Mouse (Mus musculus): ENCODE measurements around the gene Rad51d.

Gene Rad51d

DNA sequence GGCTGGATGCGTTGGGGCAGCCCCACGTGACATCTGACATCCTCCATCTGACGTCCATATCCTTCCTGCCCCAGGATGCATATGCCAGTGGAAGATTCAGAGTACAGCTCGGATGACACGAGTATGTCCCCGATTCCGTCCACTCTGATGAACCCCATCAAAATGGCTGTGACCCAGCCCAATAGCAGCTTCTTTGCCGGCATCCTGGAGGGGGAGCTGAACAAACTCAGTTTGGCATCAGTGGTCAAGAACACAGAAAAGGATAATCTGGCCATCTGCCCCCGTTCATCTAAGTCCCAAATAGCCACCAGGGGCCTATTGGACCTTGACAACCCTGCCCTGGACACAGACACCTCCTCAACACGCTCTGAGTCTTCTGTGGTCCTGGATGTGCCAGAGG lies 7.1 kb upstream of the Rad51d start:
- no peak for DNase-seq (ENCODE audit: extremely low read depth, low read depth, low spot score)

DNA sequence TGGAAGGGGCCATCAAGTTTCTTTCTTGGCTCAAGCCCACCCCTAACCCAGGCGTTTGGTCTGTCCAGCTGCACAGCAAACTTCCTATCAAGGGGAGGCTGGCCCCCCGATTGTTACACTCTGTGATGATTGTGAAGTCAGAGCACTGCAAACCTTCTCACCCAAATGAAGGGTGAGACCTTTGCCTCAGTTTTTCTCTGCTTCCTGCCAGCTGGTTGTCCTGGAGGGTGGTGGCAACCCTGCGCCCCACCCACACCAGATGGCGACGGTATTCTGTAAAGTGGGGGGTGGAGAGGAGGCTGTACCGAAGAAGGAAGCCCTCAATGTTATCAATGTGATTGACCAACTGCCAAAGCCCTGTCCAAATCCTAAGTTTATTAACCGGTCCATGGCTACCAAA lies 1.5 kb upstream of the Rad51d start, which contains the start of gene Fndc8:
TSS of gene Fndc8 (plus strand) at position 189 of the 400 bp plus-strand sequence.
- no peak for DNase-seq (ENCODE audit: extremely low read depth, low read depth, low spot score)

DNA sequence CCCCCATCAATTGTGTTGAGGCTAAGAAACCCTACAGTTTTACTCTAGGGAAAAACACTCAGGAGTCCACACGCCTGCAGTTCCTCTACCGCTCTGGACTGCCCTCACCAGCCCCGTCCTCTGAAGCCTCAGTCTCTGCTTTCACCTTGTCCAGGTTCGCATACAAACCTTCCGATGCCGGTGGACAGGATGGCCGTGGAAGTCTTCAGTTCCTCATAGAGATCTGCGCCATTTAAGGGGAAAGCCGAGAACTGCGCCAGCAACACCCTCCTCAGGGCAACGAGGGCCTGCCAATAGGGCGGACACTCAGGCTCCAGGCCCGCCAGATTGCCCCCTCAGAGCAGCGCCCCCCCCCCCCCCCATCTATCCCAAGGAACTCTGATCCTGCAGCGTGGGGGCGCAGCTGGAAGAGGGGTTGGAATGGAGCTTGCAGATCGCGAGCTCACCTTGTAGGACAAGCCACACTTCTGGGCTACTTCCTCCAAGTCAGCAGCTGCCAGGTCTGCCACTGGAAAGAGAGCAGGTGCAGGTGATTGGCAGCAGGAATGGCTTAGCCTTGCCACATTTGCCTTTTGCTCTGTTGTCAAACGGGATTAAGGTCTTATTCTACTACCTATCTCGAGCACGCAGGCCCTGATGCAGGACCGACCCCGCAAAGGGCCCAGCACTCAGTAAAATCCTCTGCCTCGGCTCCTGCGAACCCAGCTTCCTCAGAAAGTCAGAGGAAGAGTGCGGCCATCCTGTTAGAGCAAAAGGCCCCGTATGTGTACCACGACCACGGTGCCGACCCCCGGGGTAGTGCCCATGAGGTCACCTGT lies 681 bp downstream of the Rad51d start:
- no peak for DNase-seq (ENCODE audit: extremely low read depth, low read depth, low spot score)

- no peak for DNase-seq (ENCODE audit: extremely low read depth, low read depth, low spot score)
These were observed 1.9 kb downstream of the Rad51d start for GRCm38 (mm10) chr11:82888491-82888946.

- DNase-seq (ENCODE audit: extremely low read depth, low read depth, low spot score): no peak
These were observed 3.9 kb downstream of the Rad51d start for GRCm38 (mm10) chr11:82886559-82886958.

DNA sequence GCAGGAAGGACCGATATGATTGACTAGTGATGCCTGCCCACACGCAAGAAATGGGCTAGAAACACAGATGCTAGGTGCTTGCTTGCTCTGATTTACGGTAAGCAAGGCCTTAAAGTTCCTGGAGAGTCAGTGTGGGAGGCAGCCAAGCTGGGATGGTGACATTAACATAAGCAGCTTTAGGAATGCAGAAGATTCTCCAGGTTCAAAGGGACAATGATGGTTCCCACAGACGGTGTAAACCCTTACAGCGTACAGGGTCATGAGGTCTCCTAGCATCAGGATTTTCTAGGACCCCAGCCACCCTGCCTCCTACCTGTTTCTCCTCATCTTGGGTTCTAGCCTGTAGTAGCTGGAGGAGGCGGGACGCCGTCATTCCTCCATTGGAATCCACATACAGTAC lies 7.2 kb downstream of the Rad51d start:
- DNase-seq (ENCODE audit: extremely low read depth, low read depth, low spot score): no peak

- no peak for DNase-seq (ENCODE audit: extremely low read depth, low read depth, low spot score)
These were observed 12.6 kb downstream of the Rad51d start for GRCm38 (mm10) chr11:82877726-82878344.

- DNase-seq (ENCODE audit: extremely low read depth, low read depth, low spot score): no peak
These were observed 14.8 kb downstream of the Rad51d start for GRCm38 (mm10) chr11:82875631-82876030.

DNA sequence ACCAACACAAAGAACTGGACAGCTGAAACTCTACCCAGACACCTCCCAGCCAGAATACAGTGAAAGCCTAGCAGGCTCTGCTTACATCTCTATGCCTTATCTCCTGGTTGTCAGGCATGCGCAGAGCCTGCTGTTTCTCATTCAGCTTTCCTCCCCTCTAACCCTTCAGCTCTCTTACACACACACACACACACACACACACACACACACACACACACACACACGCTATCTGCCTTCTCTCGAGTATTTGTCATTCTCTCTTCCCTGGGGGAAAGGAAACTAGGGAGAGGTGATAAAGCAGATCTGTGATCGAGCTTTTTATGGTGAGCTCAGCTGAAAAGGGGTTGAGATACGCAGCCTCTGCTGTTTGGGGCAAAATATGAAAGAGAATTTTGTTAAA lies 15.5 kb downstream of the Rad51d start:
- DNase-seq (ENCODE audit: extremely low read depth, low read depth, low spot score): no peak

DNA sequence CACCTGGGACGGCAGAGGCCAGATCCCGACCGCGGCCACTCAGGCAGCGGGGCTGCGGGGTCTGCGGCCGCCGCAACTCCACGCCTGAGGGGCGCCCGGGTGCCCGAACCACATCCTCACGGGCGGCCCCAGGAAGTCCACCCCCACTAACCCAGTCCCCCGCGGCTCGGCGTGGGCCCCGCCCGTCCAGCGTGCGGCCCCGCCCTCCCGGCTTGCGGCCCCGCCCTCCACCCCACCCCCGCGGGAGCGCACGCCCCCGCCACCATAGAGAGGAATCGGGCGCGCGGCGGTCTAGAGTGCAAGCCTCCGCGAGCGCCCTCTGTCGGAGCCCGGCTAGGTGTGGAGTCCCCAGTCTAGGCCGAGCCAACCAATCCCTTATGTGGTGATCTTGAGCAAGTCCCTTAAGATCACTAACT lies 19.4 kb downstream of the Rad51d start, which contains the start of gene Rffl:
TSS of gene Rffl (minus strand) at position 180 of the 416 bp plus-strand sequence.
- no peak for DNase-seq (ENCODE audit: extremely low read depth, low read depth, low spot score)

DNA sequence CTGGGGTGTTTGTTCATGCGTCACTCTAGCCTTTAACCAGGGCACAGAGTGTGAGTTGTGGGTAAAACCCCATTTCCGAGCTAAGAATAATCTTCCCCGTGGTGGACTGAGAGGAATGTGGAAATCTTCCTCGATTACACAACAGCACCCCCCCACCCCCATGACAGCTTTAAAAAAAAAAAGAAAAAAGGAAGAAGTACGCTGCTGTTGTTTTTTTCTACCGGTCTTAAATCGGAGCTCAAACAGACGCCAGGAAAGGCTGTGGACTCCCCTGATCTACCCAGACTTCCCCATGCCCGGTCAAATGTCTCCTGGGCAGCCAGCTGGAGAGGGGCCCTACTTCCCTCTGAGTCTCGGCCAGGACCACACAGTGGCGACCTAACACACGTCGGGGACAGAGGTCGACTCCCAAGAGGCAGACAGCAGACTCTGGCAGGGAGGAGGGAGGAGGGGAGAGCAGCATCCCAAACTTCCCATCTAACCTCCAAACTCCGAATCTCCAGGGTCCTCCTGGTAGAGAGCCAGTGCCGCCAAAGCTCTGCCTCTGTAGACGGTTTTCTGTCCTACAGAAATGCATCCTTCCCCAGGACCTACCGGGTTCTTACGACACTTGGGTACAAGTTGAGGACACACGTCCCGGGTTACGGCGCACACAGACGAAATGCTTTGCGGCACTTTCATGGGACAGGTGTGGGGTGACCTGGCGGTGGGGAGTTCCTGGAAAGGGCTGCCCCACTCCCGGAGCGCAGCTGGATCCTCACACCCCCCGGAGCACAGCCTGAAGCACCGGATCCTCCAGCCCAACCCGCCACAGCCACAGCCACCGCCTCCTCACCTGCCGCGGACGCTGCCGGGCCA lies 20.0 kb downstream of the Rad51d start:
- no peak for DNase-seq (ENCODE audit: extremely low read depth, low read depth, low spot score)

- no peak for DNase-seq (ENCODE audit: extremely low read depth, low read depth, low spot score)
These were observed 20.8 kb downstream of the Rad51d start for GRCm38 (mm10) chr11:82869506-82870172.

DNA sequence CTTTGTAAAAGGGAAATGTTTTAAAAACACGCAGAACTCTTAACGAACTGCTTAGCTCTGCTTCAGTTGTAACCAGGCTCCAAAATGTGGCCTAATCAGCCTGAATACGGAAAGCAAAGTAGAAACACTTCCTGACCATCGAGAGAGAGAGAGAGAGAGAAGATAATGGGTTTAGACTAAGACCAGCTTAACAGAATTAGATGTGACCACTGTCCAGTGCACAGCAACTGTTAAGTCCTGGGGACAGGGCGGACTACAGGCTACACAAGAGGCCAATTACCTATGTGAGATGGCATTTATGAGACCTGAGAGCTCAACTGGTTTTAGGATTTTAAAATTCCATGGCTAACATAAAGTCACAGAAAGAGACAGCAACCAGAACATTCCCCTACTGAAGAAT lies 22.5 kb downstream of the Rad51d start:
- DNase-seq (ENCODE audit: extremely low read depth, low read depth, low spot score): no peak

DNA sequence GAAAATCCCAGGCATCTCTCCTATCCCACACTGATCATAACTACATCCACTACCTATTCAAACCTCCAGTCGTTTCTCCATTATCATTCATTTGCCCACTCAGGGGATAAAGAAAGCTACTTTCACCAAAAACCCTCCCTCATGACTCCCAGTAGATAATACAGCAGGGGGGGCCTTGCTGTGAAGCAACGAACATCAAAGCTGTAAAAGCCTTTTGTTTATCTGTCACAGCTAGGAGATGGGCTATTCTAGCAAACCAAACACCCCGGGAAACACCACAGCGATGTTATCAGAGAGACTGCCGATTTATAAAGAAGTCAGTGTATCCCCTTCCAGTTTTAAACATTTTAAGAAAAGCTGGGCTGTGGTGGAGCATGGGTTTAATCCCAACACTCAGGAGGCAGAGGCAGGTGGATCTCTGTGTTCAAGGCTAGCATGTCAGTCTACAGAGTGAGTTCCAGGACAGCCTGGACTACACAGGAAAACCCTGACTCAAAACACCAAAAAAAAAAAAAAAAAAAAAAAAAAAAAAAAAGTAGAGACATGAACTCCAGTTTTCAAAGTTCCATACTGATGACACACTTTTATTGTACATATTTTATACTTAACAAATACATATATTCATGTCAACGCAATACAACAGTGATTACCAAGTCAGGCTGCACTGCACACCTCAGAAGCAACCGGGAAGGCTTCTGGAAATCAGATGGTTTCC lies 23.4 kb downstream of the Rad51d start:
- no peak for DNase-seq (ENCODE audit: extremely low read depth, low read depth, low spot score)

DNA sequence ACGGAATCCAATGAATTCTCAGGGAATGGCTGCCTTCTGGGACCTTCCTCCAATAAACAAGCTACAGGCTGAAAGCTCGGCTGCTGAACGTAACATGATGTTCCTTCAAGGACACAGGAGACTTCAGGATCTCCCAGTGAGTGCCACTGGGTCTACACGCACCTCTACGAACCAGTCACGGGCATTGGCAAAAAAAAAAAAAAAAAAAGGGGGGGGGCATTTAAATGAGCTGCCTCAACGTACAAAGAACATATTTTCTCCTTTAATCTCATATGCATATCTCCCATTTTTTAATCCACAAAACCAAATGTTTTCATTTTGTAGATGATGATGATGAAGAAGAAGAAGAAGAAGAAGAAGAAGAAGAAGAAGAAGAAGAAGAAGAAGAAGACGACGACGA lies 24.5 kb downstream of the Rad51d start:
- no peak for DNase-seq (ENCODE audit: extremely low read depth, low read depth, low spot score)

GRCm38 (mm10) chr11:82863488-82863931 lies 26.9 kb downstream of the Rad51d start:
- no peak for DNase-seq (ENCODE audit: extremely low read depth, low read depth, low spot score)

GRCm38 (mm10) chr11:82863059-82863458 lies 27.4 kb downstream of the Rad51d start:
- DNase-seq (ENCODE audit: extremely low read depth, low read depth, low spot score): no peak

- no peak for DNase-seq (ENCODE audit: extremely low read depth, low read depth, low spot score)
These were observed 27.8 kb downstream of the Rad51d start for GRCm38 (mm10) chr11:82862638-82863037.

GRCm38 (mm10) chr11:82861558-82861957 lies 28.9 kb downstream of the Rad51d start:
- no peak for DNase-seq (ENCODE audit: extremely low read depth, low read depth, low spot score)

- DNase-seq (ENCODE audit: extremely low read depth, low read depth, low spot score): no peak
These were observed 29.7 kb downstream of the Rad51d start for GRCm38 (mm10) chr11:82860759-82861158.
